Mouse (Mus musculus) lung, embryonic 14.5 days (tissue): ENCODE data around the gene Zfp790. TPM values are rescaled to one million over a fixed set of nuclear protein-coding genes. Genes with fewer than 3 reads are reported as not detected.

Experiments
- ATAC-seq: fragments of 200-750 bp; cut with Nextera tagmentation; 2 replicates; pipeline ENCODE4 v1.8.0; 2017; ENCODE audit warnings: mild to moderate bottlenecking, moderate TSS enrichment, moderate library complexity; ENCODE audit not compliant: insufficient read depth
- DNase-seq: peaks from one replicate; pipeline ENCODE4 v3.0.0-alpha.2; 2015
- H3K27ac ChIP-seq: fragments of 300-500 bp; sonication (generic); 2 replicates; pipeline ENCODE4 v1.5.1; 2014; ENCODE audit warnings: low read depth, mild to moderate bottlenecking, moderate library complexity
- H3K27me3 ChIP-seq: fragments of 300-500 bp; sonication (generic); 2 replicates; pipeline ENCODE4 v1.6.1; 2014; ENCODE audit warnings: low read length, control low read depth; ENCODE audit not compliant: insufficient read depth
- H3K36me3 ChIP-seq: fragments of 300-500 bp; sonication (generic); 2 replicates; pipeline ENCODE4 v1.6.1; 2014; ENCODE audit warnings: control low read depth; ENCODE audit not compliant: insufficient read depth
- H3K4me1 ChIP-seq: fragments of 300-500 bp; sonication (generic); 2 replicates; pipeline ENCODE4 v1.6.1; 2014; ENCODE audit warnings: antibody characterized with exemption, control low read depth; ENCODE audit not compliant: insufficient read depth
- H3K4me2 ChIP-seq: fragments of 300-500 bp; sonication (generic); 2 replicates; pipeline ENCODE4 v1.6.1; 2014; ENCODE audit warnings: mild to moderate bottlenecking
- H3K4me3 ChIP-seq: fragments of 300-500 bp; sonication (generic); 2 replicates; pipeline ENCODE4 v1.5.1; 2014; ENCODE audit warnings: low read depth, low read length
- H3K9ac ChIP-seq: fragments of 300-500 bp; sonication (generic); 2 replicates; pipeline ENCODE4 v1.6.1; 2014
- H3K9me3 ChIP-seq: fragments of 300-500 bp; sonication (generic); 2 replicates; pipeline ENCODE4 v1.6.1; 2016; ENCODE audit warnings: low read depth, low read length, control low read depth
- CTCF ChIP-seq: IDR thresholded peaks from 2 replicates; pipeline ENCODE4 v1.5.1; 2016; ENCODE audit warnings: antibody characterized with exemption, low read depth
- WGBS: fragments of 180-500 bp; shearing (Covaris S2); extraction: QIAGEN DNeasy Blood & Tissue Kit; methylation state at CpG from one replicate; pipeline ENCODE4 v1.1.7; 2014; 5-methylcytosine and 5-hydroxymethylcytosine counted together
- polyA plus RNA-seq: library from polyadenylated mRNA; unstranded; fragments of >200 nt; fragmentation: Nextera tagmentation; extraction: Ambion mirVana; gene quantifications from 2 replicates; pipeline ENCODE4 v1.2.1, GENCODE M21; 2014

The Zfp790 gene
- polyA plus RNA-seq, 1 experiment from 2014 or later: 13.5 TPM

GRCm38 (mm10) chr7:29776568-29776967 lies 39.3 kb upstream of the Zfp790 start:
- no peaks in the 10 kb centered on the region for H3K9me3 ChIP-seq
- H3K4me1 ChIP-seq: no peaks in the 10 kb centered on the region
- WGBS: 96% methylated on average over 19 of the region's 19 CpGs
- TF ChIP-seq CTCF: no peak
- H3K27me3 ChIP-seq: no peaks in the 10 kb centered on the region
- DNase-seq: no peak
- no peak overlapping the region for H3K27ac ChIP-seq
- no peak for ATAC-seq
- no peak overlapping the region for H3K4me2 ChIP-seq
- H3K4me3 ChIP-seq: no peak overlapping the region
- H3K9ac ChIP-seq: no peak overlapping the region
- peaks cover 72% of the 10 kb centered on the region for H3K36me3 ChIP-seq

- H3K4me3 ChIP-seq: no peak overlapping the region
- H3K4me2 ChIP-seq: no peak overlapping the region
- H3K27me3 ChIP-seq: no peaks in the 10 kb centered on the region
- no peak for DNase-seq
- no peaks in the 10 kb centered on the region for H3K4me1 ChIP-seq
- H3K9me3 ChIP-seq: no peaks in the 10 kb centered on the region
- H3K36me3 ChIP-seq: peaks cover 67% of the 10 kb centered on the region
- 89% methylated on average over 10 of the region's 10 CpGs for WGBS
- no peak for ATAC-seq
- TF ChIP-seq CTCF: no peak
- H3K27ac ChIP-seq: no peak overlapping the region
- no peak overlapping the region for H3K9ac ChIP-seq
Observed at GRCm38 (mm10) chr7:29777372-29777771, 38.5 kb upstream of the Zfp790 start.

GRCm38 (mm10) chr7:29783871-29784551 lies 31.9 kb upstream of the Zfp790 start, which contains the start of gene Zfp30:
TSS of gene Zfp30 (plus strand) at chr7:29783998.
- H3K27ac ChIP-seq: peak within 1 kb of the TSS; percentile 86
- peaks cover 20% of the 10 kb centered on the region for H3K36me3 ChIP-seq
- DNase-seq (peak; percentile 96), ATAC-seq (peak; percentile 99)
- no peak for TF ChIP-seq CTCF
- H3K4me3 ChIP-seq: peak within 1 kb of the TSS; percentile 81
- H3K27me3 ChIP-seq: no peaks in the 10 kb centered on the region
- H3K9ac ChIP-seq: peak within 1 kb of the TSS; percentile 86
- H3K4me1 ChIP-seq: peaks cover 8% of the 10 kb centered on the region; the same call in 1 of the 2 replicates
- WGBS: under 1% methylated on average over 45 of the region's 45 CpGs
- no peaks in the 10 kb centered on the region for H3K9me3 ChIP-seq
- H3K4me2 ChIP-seq: peak within 1 kb of the TSS; percentile 69

GRCm38 (mm10) chr7:29785023-29785422 lies 30.9 kb upstream of the Zfp790 start:
- peak overlapping the region; percentile 86 for H3K9ac ChIP-seq
- peak overlapping the region; percentile 81 for H3K4me3 ChIP-seq
- no peak overlapping the region for H3K27ac ChIP-seq
- H3K4me2 ChIP-seq: peak overlapping the region; percentile 69
- DNase-seq: peak; percentile 36
- H3K27me3 ChIP-seq: no peaks in the 10 kb centered on the region
- TF ChIP-seq CTCF: no peak
- H3K36me3 ChIP-seq: peaks cover 29% of the 10 kb centered on the region
- WGBS: 37% methylated on average over 8 of the region's 8 CpGs
- no peak for ATAC-seq
- peaks cover 8% of the 10 kb centered on the region; the same call in 1 of the 2 replicates for H3K4me1 ChIP-seq
- H3K9me3 ChIP-seq: no peaks in the 10 kb centered on the region

GRCm38 (mm10) chr7:29785888-29786287 lies 30.0 kb upstream of the Zfp790 start:
- no peak for TF ChIP-seq CTCF
- WGBS: 66% methylated on average over 5 of the region's 5 CpGs

GRCm38 (mm10) chr7:29792906-29793305 lies 23.0 kb upstream of the Zfp790 start:
- no peak for ATAC-seq
- Histone ChIP-seq H3K4me3 (peak overlapping the region; percentile 4; the same call in 1 of the 2 replicates), H3K4me1 (no peaks in the 10 kb centered on the region), H3K27me3 (no peaks in the 10 kb centered on the region), H3K9ac (no peak overlapping the region), H3K4me2 (no peak overlapping the region), H3K36me3 (peaks cover 60% of the 10 kb centered on the region), H3K9me3 (0 out of 2 replicates have a peak, but pooled peaks cover 5% of the 10 kb centered on the region), H3K27ac (no peak overlapping the region)
- DNase-seq: no peak
- no peak for TF ChIP-seq CTCF
- WGBS: 34% methylated on average over 27 of the region's 27 CpGs

More at GRCm38 (mm10) chr7:29785888-29786287, 30.0 kb upstream of the Zfp790 start:
- Histone ChIP-seq H3K9me3 (no peaks in the 10 kb centered on the region), H3K36me3 (peaks cover 36% of the 10 kb centered on the region), H3K4me1 (peaks cover 8% of the 10 kb centered on the region; the same call in 1 of the 2 replicates), H3K27me3 (no peaks in the 10 kb centered on the region), H3K4me2 (peak overlapping the region; percentile 69), H3K27ac (no peak overlapping the region), H3K9ac (peak overlapping the region; percentile 38), H3K4me3 (peak overlapping the region; percentile 81)
- no peak for ATAC-seq
- no peak for DNase-seq

GRCm38 (mm10) chr7:29807046-29807445 lies 8.9 kb upstream of the Zfp790 start:
- Histone ChIP-seq H3K4me1 (no peaks in the 10 kb centered on the region), H3K4me2 (no peak overlapping the region), H3K4me3 (no peak overlapping the region), H3K27me3 (no peaks in the 10 kb centered on the region), H3K27ac (no peak overlapping the region), H3K36me3 (no peaks in the 10 kb centered on the region), H3K9ac (no peak overlapping the region), H3K9me3 (no peaks in the 10 kb centered on the region)
- ATAC-seq (no peak), DNase-seq (no peak)
- TF ChIP-seq CTCF: no peak
- 78% methylated on average over 5 of the region's 5 CpGs for WGBS
